Mouse (Mus musculus): ENCODE data around the gene Slc6a1. TPM values are rescaled to one million over a fixed set of nuclear protein-coding genes. Genes with fewer than 3 reads are reported as not detected.
A peak's percentile ranks its signal among the peaks of the same experiment; 100 is the strongest.
"Not testable (repeated sequence)": the region's sequence is repeated elsewhere in the genome, so short reads cannot be mapped to it uniquely, and the experiment has no call there.

The Slc6a1 gene
- total RNA-seq, 2 experiments from 2014 or later, result 307 to 331 TPM

DNA sequence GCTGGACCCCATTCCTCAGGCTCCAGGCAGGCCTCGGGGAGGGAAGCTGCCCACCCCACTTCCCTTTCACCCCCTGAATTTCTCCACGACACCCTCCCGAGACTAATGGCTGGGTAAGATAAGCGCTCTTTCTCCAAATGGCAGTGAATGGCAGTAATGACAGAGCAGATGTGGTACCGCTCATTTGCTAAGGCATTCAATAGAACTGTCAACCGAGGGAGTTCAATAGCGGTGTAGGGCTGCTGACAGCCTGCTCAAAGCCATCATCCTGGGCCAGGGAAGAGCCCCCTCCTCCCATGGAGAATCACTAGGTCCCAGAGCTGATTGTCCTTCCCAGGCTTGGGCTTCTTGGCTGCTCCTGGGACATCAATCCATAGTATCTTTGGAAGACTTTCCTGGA, 6.7 kb downstream of the Slc6a1 start:
- peak in 1 of 2 experiments; percentile 23 for DNase-seq (ENCODE audit: low spot score in 2 of 2)

DNA sequence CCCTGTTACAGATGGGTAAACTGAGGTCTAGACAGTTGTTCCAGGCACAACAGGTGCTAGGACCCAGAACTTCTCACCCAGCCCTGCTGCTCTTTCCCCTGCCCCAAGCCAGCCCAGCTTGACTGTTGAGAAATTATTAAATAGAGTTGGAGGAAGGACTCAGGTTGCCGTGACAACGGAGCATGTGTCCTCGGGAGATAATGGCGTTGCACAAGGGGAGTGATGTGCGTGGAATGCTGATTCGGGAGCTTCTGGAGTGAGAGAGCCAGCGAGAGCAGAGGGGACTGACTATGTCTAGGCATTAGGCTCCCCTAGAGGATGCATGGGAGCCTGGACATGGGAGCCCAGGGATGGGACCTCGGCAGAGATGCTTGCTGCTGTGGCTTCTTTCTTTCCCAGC, 7.7 kb downstream of the Slc6a1 start:
- peak; percentile 84 to 87 for DNase-seq (ENCODE audit: low spot score in 2 of 2)

DNA sequence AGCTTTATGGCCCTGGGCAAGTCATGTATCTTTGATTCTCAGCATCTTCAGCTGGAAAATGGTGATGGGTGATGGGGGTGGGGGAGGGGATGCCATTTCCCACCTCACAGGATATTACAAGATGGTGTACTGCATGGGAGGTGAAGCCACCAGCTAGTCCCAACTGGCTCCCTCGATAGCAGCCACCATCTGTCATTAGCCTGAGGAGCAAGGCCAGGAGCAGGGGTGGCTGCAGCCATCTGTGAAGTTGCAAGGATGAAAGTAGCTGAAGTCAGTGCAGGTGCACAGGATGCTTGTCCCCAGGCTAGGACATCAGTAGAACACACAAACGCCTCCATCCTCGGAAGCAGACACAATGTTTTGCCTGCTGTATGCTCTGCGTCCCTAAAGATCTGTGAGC, 8.5 kb downstream of the Slc6a1 start:
- DNase-seq (ENCODE audit: low spot score in 2 of 2), result no peak

DNA sequence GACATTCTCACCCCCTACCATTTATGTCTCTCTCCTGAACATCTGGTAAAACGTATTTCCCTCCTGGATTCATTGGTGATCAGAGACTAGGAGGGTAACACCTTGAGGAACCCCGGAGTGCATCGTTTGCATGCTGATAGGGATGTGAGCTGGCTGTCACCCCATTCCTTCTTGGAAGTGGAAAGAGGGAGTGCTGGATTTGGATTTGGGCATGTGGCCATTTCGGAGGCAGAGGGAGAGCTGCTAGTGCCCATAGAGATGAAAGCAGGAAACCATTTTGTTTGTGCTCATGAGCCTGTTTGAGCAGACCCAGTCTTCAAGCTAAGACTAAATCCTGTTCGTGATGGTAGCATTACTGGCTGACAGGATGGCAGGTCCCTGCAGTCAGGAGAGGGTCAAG, 9.0 kb downstream of the Slc6a1 start:
- peak in 1 of 2 experiments; percentile 66 for DNase-seq (ENCODE audit: low spot score in 2 of 2)

DNA sequence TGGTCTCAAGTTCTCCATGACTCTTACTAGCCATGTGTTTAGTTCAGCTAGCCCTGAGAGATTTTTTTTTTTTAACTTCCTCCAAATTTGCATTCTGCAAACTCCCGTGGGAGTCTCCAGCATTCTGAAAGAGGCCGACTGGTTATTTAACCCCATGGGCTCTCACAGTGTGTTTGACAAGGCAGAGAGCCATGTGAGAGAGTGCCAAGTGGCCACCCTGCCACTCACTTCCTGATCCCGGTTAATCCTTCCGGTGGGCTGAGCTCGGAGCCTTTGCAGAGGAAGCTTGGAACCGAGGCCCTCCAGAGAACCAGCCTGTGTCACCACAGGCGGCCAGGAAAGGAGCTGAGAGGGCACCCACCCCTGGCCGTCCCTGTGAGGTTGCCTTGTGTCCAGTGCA, 11.1 kb downstream of the Slc6a1 start:
- DNase-seq (ENCODE audit: low spot score in 2 of 2), result peak in 1 of 2 experiments; percentile 67

DNA sequence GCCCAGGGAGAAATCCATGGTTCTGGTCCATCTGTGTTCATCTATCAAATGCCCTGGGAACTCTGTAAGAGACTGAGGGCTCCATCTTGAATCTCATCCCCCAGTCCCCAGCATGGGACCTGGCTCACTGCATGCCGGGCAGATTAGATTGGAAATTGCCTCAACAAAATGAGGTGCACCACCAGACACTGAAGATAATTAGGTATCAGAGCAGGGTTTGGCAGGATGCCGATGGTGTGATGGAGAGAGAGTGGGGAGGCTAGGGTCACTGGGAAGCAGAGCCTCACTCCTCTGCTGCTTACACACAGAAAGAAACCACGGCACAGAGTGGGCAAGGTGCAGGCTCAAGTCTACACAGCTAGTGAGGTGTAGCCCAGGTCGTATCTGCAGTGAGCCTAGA, 12.7 kb downstream of the Slc6a1 start:
- DNase-seq (ENCODE audit: low spot score in 2 of 2), result no peak

DNA sequence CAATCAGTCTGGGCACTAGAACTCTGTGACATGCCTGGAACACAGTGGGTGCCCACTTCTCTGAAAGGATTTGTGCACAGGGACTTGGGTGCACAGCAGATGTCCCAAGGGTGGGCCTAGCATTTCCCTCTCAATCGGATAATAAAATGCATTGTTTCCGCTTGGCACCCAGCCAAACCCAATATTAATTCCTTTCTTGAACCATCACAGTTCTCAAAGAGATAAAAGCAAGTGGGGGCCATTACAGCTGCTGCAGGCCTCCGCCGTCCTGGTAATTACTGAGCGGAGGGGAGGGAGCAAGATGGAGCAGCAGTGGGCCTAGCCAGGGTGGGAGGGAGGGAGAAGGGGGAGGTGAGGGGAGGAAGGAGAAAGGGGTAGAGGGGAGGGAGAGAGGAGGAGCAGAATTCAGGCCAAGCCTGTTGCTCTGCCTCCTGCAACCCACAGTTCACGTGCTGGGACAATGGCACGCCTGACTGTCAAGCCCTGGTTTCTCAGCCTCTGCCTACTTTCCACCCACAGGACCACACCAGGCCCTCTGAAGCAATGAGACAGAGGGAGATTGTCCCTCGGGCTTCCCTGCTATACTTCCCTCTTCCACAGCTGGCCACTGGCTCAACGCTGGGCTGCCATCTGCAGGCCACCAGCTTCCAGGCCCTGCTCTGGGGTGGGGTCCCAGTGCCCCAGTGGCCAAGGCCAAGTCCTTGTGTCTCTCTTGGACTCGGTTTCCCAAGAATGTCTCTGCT, 15.0 kb downstream of the Slc6a1 start:
- DNase-seq (ENCODE audit: low spot score in 2 of 2), result peak in 1 of 2 experiments; percentile 60

DNA sequence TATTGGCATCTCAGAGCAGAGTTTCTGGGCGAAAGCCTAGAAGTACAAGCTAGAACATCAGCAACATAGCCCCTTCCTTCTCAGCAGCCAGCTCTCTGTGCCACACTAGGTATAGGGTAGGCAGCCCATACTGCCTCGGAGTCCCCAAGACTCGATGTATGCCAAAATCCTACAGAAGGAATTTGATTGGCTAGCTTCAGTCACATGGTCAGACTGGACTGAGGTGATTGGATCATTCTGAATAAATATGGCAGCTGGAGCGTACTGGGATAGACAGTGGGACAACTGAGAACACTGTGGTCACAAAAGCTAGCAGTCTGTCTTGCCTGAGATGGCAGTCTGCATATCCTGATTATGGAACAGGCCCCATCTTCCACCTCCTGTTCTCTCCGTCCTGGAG, 17.3 kb downstream of the Slc6a1 start:
- DNase-seq (ENCODE audit: low spot score in 2 of 2), result no peak

DNA sequence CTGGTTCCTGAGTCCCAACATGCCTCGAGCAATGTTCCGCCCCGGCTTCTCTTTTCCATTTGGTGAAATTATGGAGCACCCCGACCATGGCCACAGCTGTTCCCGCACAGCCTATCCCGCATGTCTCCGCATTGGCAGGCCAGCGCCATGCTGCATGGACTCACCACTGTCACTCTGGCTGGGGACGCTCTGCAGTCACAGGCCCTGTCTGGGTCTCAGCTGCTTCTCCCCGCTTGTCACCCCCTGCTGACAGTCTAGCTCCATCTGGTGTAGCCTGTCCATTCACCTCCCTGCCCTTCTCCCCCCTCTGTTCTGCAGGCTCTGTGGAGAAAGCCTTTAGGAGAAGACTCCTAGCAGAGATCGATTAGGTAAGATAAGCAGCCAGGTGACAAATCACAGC, 18.3 kb downstream of the Slc6a1 start:
- no peak for DNase-seq (ENCODE audit: low spot score in 2 of 2)

DNA sequence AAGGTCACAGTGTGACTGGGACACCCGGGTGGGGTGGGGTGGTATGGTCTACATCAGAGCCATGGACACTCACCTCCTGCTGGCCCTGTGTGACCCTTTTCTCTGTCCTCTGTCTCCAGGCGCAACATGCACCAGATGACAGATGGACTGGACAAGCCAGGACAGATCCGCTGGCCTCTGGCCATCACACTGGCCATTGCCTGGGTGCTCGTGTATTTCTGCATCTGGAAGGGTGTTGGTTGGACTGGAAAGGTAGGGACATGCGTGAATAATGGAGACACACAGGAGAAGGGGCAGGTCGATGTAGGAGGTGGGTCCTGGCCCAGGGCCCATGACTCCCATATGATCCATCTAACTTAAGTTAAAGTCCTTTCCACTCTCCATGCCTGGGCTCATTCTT, 22.2 kb downstream of the Slc6a1 start:
- DNase-seq (ENCODE audit: low spot score in 2 of 2), result no peak

DNA sequence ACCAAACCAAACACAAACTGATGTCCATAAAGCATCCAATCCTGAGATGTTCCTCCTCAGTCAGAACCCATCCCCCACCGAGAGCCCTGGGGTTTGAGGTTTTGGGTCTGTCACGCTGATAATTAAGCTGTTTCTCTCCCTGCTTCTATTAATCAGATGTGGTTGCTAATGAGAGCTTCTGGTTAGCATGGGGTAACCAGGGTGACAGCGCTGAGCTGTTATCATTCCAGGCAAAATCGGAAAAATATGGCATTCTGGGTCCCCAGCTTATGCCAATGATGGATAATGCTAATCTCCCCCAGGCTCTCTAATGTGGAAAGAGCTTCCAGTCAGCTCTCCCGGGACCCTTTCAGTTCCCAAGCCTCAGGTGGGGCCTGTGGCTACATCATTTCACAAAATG, 38.1 kb downstream of the Slc6a1 start:
- DNase-seq (ENCODE audit: low spot score in 2 of 2), result peak in 1 of 2 experiments; percentile 37

DNA sequence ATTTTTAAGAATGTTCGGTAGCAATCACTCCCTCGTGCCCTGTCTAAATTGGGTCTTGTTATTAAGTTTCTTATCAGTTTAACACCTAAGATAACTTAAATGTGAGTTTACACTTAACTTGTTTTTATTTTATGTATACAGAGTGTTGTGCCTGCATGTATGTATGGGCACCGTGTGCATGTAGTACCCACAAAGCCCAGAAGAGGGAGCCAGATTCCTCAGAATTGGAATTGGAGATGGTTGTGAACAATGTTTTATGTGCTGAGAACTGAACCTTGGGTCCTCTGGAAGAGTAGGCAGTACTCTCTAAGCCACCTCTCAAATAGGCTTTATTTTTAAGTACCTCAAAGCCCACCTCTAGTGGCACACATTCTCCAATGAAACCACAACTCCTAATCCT, 38.7 kb downstream of the Slc6a1 start:
- no peak for DNase-seq (ENCODE audit: low spot score in 2 of 2)

DNA sequence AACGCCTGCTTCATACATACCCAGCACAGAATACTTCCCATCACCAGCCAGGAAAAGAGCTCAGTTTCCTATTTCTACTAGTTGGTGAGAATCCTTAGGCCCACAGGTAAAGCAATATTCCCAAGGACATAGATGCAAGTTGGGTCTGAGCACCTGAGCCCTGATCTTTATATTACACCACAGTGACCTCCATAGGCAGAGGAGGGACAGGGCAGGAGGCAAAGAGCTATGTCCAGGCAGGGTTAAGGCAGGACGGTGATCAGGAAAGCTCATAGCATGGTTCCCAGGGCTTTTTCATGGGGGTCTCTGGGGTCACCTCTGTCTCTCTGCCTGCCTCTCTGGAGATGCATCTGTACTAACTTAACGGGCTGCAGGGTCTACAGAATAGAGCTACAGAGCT, 40.5 kb downstream of the Slc6a1 start:
- DNase-seq (ENCODE audit: low spot score in 2 of 2), result no peak

DNA sequence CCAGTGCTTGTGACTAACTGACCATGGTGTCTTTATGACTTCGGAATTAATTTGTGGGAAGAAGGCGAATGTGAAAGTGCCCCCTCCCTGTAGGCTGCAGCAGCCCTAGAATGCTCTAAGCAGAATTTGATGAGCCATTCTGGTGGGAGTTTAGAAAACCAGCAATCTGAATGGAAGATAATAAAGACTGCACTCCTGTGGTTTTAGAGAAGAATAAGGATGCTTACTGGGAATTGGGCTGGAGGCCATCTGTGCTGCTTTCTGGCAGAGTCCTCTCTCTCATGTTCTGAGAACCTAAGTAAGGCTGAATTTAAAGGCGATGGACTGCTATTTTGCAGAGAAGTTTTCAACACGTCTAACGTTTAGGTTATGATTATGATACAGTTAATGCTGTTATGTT, 42.4 kb downstream of the Slc6a1 start:
- DNase-seq (ENCODE audit: low spot score in 2 of 2), result no peak

DNA sequence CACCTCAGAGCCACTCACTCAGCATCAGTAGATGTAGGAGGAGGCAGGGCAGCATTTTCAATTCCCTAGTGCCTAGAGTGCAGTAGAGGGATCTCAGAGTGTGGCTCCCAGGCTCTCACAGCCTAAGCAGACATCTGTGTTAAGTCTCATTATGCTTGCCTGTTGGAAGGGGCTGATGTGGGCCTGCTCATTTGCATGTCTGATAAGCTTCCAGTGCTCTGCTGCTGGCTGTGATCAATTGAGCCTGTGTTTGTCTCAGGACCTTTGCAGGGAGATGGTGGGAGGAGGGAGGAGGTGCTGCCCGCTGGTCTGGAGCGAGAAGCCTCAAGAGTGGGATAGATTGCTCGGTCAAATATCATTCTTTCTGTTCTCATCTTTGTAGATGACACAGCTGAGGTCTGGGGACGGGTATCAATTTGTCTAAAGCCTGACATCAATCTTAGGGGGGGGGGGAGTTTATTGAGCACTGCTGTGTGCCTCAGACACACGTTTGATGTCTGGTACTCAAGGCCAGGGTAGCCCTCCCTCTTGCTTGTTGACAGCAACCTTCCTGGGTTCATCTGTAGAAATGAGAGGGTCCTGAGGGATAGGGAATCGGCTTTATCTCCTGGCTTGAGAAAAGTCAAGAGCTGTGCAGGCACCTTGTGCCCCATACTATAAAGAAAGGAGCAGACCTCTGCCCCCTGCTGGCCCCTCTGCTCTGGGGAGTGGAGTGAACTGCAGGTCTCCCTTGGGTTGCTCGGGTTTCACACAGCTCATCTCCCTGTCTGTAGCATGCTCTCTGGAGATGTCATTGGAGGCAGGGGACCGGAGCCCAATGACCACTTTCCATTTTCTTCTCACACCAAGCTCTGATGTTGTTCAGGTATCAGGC, 47.4 kb downstream of the Slc6a1 start:
- no peak for DNase-seq (ENCODE audit: low spot score in 2 of 2)

DNA sequence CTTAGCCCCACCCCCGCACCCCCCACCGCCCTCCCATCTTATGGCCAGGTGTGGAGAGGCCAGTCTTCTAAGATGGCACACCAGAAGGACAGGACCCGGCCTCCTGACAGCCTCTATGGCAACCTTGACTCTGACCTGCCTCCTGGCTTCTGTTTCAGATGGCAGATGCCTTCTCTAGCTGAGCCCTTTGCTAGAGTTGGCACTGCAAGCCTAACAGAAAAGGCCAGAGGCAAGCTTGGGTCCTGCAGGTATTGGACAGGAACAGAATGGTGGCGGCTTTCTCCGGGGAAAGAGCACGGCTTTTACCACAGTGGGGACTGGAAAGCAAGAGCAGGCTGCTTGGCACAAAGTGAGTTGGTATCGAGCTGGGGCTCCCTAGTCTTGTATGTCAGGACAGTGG, 49.5 kb downstream of the Slc6a1 start:
- no peak for DNase-seq (ENCODE audit: low spot score in 2 of 2)

DNA sequence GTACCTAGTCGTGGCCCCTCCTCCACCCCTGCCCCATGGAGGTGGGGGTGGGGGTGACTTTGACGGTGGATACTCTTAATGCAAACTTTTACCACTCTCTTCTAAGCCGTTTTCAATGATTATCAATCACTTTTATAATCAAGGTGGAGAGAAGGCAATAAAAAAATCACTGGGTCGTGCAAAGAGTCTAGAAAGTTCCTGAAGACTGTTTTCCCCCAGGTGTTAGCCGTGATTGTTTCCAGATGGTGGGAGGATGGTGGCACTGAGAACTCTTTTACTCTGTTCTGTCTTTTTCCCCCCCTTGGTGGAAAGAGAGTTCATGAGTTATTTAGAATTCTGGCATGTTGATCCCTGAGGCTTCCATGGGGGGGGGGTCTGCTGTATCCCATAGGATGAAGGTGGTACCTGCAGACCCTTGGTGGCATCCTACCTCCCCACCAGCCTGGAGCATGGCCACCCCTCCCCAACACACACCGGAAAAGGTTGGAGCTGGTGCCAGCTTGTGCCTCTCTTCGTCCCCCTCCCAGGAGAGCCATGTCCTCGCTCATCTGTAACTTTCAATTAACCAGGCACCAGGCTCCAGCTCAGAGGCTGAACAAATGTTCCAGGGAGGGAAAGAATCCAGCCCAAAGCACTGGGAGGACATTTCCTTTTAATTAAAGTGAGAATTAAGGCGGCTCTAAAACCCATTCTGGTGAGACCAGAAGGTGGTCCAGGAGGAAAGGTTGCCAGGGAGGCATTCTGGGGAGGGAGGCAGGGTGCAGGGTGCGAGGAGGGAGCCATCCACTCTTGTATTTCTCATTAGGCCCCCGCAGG, 53.9 kb downstream of the Slc6a1 start:
- no peak for DNase-seq (ENCODE audit: low spot score in 2 of 2)

DNA sequence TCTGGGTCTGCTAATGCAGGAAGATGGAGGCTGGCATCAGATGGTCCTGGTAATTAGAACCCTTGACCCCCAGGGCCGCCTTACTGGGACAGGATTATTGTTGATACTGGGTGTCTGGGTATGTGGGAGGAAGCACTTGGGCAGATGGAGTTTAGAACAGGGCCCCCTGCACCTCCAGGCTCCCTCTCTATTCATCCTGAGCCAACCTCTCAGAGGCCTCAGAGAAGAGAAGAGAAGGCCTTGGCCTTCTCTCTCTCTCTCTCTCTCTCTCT, 54.4 kb downstream of the Slc6a1 start:
- no peak for DNase-seq (ENCODE audit: low spot score in 2 of 2)

DNA sequence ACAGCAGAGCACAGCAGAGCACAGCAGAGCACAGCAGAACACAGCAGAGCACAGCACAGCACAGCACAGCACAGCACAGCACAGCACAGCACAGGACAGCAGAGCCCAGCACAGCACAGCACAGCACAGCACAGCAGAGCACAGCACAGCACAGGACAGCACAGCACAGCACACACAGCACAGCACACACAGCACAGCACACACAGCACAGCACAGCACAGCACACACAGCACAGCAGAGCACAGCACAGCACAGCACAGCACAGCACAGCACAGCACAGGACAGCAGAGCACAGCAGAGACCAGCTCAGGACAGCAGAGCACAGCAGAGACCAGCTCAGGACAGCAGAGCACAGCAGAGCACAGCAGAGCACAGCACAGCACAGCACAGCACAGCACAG, 58.9 kb downstream of the Slc6a1 start:
- not testable (repeated sequence) for DNase-seq (ENCODE audit: low spot score in 2 of 2)

DNA sequence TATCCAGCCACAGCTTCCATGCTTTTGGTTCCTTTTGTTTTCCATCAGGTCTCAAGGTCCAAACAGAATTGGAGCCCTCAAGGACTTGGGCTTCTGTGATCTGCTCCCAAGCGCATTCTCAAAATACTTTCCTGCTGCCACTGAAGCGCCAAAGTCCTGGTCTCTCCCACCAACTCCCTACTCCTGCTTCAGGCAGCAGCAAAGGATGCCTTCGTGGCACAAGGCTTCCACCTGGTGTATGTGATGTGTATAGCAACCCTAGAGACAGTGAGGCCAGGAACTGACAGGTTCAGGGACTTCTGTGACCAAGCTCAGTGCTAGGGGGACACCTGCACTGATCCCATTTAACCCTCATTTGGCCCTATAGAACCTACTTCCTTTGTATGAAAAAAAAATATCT, 61.3 kb downstream of the Slc6a1 start:
- DNase-seq (ENCODE audit: low spot score in 2 of 2), result peak; percentile 78 to 81

DNA sequence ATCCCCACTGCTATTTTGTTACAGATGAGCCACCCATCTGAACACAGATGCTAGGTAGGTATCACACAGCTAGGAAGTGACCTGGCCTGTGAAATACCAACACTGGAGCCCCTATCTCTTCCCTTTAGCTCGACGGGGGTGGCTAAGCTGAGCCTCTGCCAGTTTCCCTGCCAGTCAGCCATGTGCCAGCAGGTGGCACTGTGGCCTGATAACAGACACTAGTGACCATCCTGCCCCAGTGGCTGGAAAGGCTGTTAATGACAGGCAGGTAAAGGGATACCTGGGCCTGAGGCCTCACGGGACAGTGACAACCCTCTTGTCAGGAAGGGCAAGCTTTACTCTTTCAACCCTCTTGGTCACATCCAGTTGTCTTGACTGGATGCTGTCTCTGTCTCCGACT, 62.7 kb downstream of the Slc6a1 start:
- peak; percentile 73 to 79 for DNase-seq (ENCODE audit: low spot score in 2 of 2)
